Mouse (Mus musculus): Measurements from ENCODE around the gene Sppl2c. TPM values are rescaled to one million over a fixed set of nuclear protein-coding genes. Genes with fewer than 3 reads are reported as not detected.

Sppl2c gene
- polyA plus RNA-seq, 2 experiments = not detected

- no peak for ATAC-seq (ENCODE audit: insufficient read depth)
- H3K4me2 ChIP-seq (ENCODE audit: low read depth) = no peak overlapping the region
- H3K9ac ChIP-seq (replicated peaks) = no peak overlapping the region
- 54% methylated on average over 4 of the region's 4 CpGs for WGBS (ENCODE audit: insufficient replicate concordance)
- no peak for DNase-seq (ENCODE audit: low read depth in 3 of 3, low spot score in 3 of 3)
- no peaks in the 10 kb centered on the region for H3K4me1 ChIP-seq (replicated peaks; ENCODE audit: control insufficient read depth in 2 of 2, insufficient read depth in 2 of 2, low read length in 1 of 2)
- TF ChIP-seq CTCF (IDR thresholded peaks at IDR 0.05; ENCODE audit: low read depth) (no peak), EP300 (IDR thresholded peaks at IDR 0.05; ENCODE audit: low read depth) (no peak)
- no peaks in the 10 kb centered on the region for H3K36me3 ChIP-seq (replicated peaks; ENCODE audit: control insufficient read depth, insufficient read depth, low read depth)
- no peaks in the 10 kb centered on the region for H3K9me3 ChIP-seq (ENCODE audit: control insufficient read depth, low read length)
- no peak overlapping the region for H3K4me3 ChIP-seq (ENCODE audit: insufficient read depth in 1 of 2, low read depth in 2 of 2, low read length in 2 of 2)
- H3K27ac ChIP-seq = no peak overlapping the region
- H3K27me3 ChIP-seq (ENCODE audit: control insufficient read depth, insufficient read depth, low read length) = no peaks in the 10 kb centered on the region
Measured at GRCm38 (mm10) chr11:104220291-104220690, 34.2 kb downstream of the Sppl2c start.

- no peaks in the 10 kb centered on the region for H3K27me3 ChIP-seq (ENCODE audit: control insufficient read depth, insufficient read depth, low read length)
- H3K9ac ChIP-seq (replicated peaks) = no peak overlapping the region
- WGBS (ENCODE audit: insufficient replicate concordance) = 53% methylated on average over 5 of the region's 5 CpGs
- no peaks in the 10 kb centered on the region for H3K4me1 ChIP-seq (replicated peaks; ENCODE audit: control insufficient read depth in 2 of 2, insufficient read depth in 2 of 2, low read length in 1 of 2)
- no peaks in the 10 kb centered on the region for H3K36me3 ChIP-seq (replicated peaks; ENCODE audit: control insufficient read depth, insufficient read depth, low read depth)
- H3K4me2 ChIP-seq (ENCODE audit: low read depth) = no peak overlapping the region
- H3K9me3 ChIP-seq (ENCODE audit: control insufficient read depth, low read length) = no peaks in the 10 kb centered on the region
- DNase-seq (ENCODE audit: low read depth in 3 of 3, low spot score in 3 of 3) (no peak), ATAC-seq (ENCODE audit: insufficient read depth) (no peak)
- no peak overlapping the region for H3K4me3 ChIP-seq (ENCODE audit: insufficient read depth in 1 of 2, low read depth in 2 of 2, low read length in 2 of 2)
- TF ChIP-seq EP300 (IDR thresholded peaks at IDR 0.05; ENCODE audit: low read depth) = no peak
- TF ChIP-seq CTCF (IDR thresholded peaks at IDR 0.05; ENCODE audit: low read depth) = no peak
- H3K27ac ChIP-seq = no peak overlapping the region
Measured at GRCm38 (mm10) chr11:104221751-104222150, 35.6 kb downstream of the Sppl2c start.

- WGBS (ENCODE audit: insufficient replicate concordance) = 49% methylated on average over 9 of the region's 9 CpGs
- no peak for TF ChIP-seq EP300 (IDR thresholded peaks at IDR 0.05; ENCODE audit: low read depth)
- TF ChIP-seq CTCF (IDR thresholded peaks at IDR 0.05; ENCODE audit: low read depth) = no peak
- Histone ChIP-seq H3K4me1 (replicated peaks; ENCODE audit: control insufficient read depth in 2 of 2, insufficient read depth in 2 of 2, low read length in 1 of 2) (no peaks in the 10 kb centered on the region), H3K27me3 (ENCODE audit: control insufficient read depth, insufficient read depth, low read length) (no peaks in the 10 kb centered on the region), H3K9ac (replicated peaks) (no peak overlapping the region), H3K27ac (no peak overlapping the region), H3K36me3 (replicated peaks; ENCODE audit: control insufficient read depth, insufficient read depth, low read depth) (no peaks in the 10 kb centered on the region), H3K4me2 (ENCODE audit: low read depth) (no peak overlapping the region), H3K4me3 (ENCODE audit: insufficient read depth in 1 of 2, low read depth in 2 of 2, low read length in 2 of 2) (no peak overlapping the region), H3K9me3 (ENCODE audit: control insufficient read depth, low read length) (no peaks in the 10 kb centered on the region)
- DNase-seq (ENCODE audit: low read depth in 3 of 3, low spot score in 3 of 3) (no peak), ATAC-seq (ENCODE audit: insufficient read depth) (no peak)
Measured at GRCm38 (mm10) chr11:104223301-104223700, 37.2 kb downstream of the Sppl2c start.

GRCm38 (mm10) chr11:104229391-104229790 lies 43.3 kb downstream of the Sppl2c start:
- Histone ChIP-seq H3K9me3 (ENCODE audit: control insufficient read depth, low read length) (no peaks in the 10 kb centered on the region), H3K9ac (replicated peaks) (no peak overlapping the region), H3K27me3 (ENCODE audit: control insufficient read depth, insufficient read depth, low read length) (peaks cover 39% of the 10 kb centered on the region), H3K27ac (no peak overlapping the region), H3K4me1 (replicated peaks; ENCODE audit: control insufficient read depth in 2 of 2, insufficient read depth in 2 of 2, low read length in 1 of 2) (peaks cover 0 to 3% of the 10 kb centered on the region in 2 experiments; a peak in 1 of 4 replicates), H3K4me3 (ENCODE audit: insufficient read depth in 1 of 2, low read depth in 2 of 2, low read length in 2 of 2) (no peak overlapping the region), H3K36me3 (replicated peaks; ENCODE audit: control insufficient read depth, insufficient read depth, low read depth) (no peaks in the 10 kb centered on the region), H3K4me2 (ENCODE audit: low read depth) (no peak overlapping the region)
- WGBS (ENCODE audit: insufficient replicate concordance) = 42% methylated on average over 4 of the region's 4 CpGs
- ATAC-seq (ENCODE audit: insufficient read depth) (no peak), DNase-seq (ENCODE audit: low read depth in 3 of 3, low spot score in 3 of 3) (no peak)
- no peak for TF ChIP-seq EP300 (IDR thresholded peaks at IDR 0.05; ENCODE audit: low read depth)
- TF ChIP-seq CTCF (IDR thresholded peaks at IDR 0.05; ENCODE audit: low read depth) = no peak

- no peak for TF ChIP-seq CTCF (IDR thresholded peaks at IDR 0.05; ENCODE audit: low read depth)
- TF ChIP-seq EP300 (IDR thresholded peaks at IDR 0.05; ENCODE audit: low read depth) = no peak
- H3K27ac ChIP-seq = no peak overlapping the region
- H3K4me3 ChIP-seq (ENCODE audit: insufficient read depth in 1 of 2, low read depth in 2 of 2, low read length in 2 of 2) = peak overlapping the region in 1 of 2 experiments; percentile 54; a peak in 1 of 4 replicates
- H3K27me3 ChIP-seq (ENCODE audit: control insufficient read depth, insufficient read depth, low read length) = peaks cover 47% of the 10 kb centered on the region
- DNase-seq (ENCODE audit: low read depth in 3 of 3, low spot score in 3 of 3) = no peak
- no peak for ATAC-seq (ENCODE audit: insufficient read depth)
- no peaks in the 10 kb centered on the region for H3K9me3 ChIP-seq (ENCODE audit: control insufficient read depth, low read length)
- 11% methylated on average over 9 of the region's 9 CpGs for WGBS (ENCODE audit: insufficient replicate concordance)
- peaks cover 0 to 3% of the 10 kb centered on the region in 2 experiments; a peak in 1 of 4 replicates for H3K4me1 ChIP-seq (replicated peaks; ENCODE audit: control insufficient read depth in 2 of 2, insufficient read depth in 2 of 2, low read length in 1 of 2)
- no peaks in the 10 kb centered on the region for H3K36me3 ChIP-seq (replicated peaks; ENCODE audit: control insufficient read depth, insufficient read depth, low read depth)
- peak overlapping the region; percentile 71 for H3K4me2 ChIP-seq (ENCODE audit: low read depth)
- H3K9ac ChIP-seq (replicated peaks) = no peak overlapping the region
Measured at GRCm38 (mm10) chr11:104230066-104230778, 44.1 kb downstream of the Sppl2c start.

Measured in liver, embryonic 14.5 days (tissue).